Mouse (Mus musculus) Patski (cell line): Measurements from ENCODE around the gene Ethe1. TPM values are rescaled to one million over a fixed set of nuclear protein-coding genes. Genes with fewer than 3 reads are reported as not detected.

Experiments
- ATAC-seq: fragments of 100-300 bp; one replicate; pipeline ENCODE4 v1.8.0; 2021
- CTCF ChIA-PET: fragments of 350-600 bp; sonication (Branson Sonifier 250); formaldehyde crosslinking; loops from one replicate; lab custom pipeline; 2022; ENCODE audit warnings: inconsistent platforms; lab: Charles Lee
- POLR2A ChIA-PET: fragments of 350-600 bp; sonication (Branson Sonifier 250); formaldehyde crosslinking; loops from one replicate; lab custom pipeline; 2022; ENCODE audit warnings: antibody characterized with exemption, inconsistent platforms; lab: Charles Lee
- DNase-seq: peaks from one replicate; pipeline ENCODE4 v3.0.0-alpha.2; 2011; ENCODE audit warnings: low read depth, low spot score
- H3K27me3 ChIP-seq: fragments of 371-371 bp; one replicate; pipeline ENCODE4 v1.5.1; 2021
- CTCF ChIP-seq: fragments of 100-300 bp; IDR thresholded peaks from one replicate; pipeline ENCODE4 v1.5.1; 2021
- in situ Hi-C: fragments of 300-500 bp; cut with MboI; formaldehyde crosslinking; loops from 3 replicates; pipeline ENCODE4 v1.11.1; 2018; ENCODE audit warnings: low pct_unique_long_range_greater_than_20kb, mixed read lengths
- polyA plus RNA-seq: library from polyadenylated mRNA; unstranded; gene quantifications from one replicate; pipeline ENCODE4 v1.2.3, GENCODE M21; 2021

Ethe1 gene
- polyA plus RNA-seq, 1 experiment from 2014 or later = 74.5 TPM

DNA sequence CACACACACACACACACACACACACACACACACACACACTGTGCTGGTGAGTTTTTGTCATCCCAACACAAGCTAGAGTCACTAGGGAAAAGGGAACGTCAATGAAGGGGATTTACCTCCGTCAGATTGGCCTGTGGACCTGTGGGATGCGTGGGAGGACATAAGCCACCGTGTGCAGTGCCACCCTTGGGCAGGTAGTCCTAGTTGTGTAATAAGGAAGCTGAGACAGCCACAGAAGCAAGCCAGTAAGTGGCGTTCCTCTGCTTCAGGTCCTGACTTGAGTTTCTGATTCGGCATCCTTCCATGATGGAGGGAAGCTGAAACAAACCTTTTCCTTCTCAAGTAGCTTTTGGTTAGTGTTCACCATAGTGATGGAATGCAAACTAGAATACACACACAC is 57.1 kb downstream of the Ethe1 start:
- H3K27me3 ChIP-seq = peaks cover 10% of the 10 kb centered on the region
- DNase-seq (no peak), ATAC-seq (no peak)
- no peak for TF ChIP-seq CTCF
- ChIA-PET POLR2A (no interaction called here), CTCF (interaction anchor here (1.0 kb wide), 1 partner anchor 9 kb away, joined by 5 read pairs; no protein-coding TSS in a partner anchor)
- in situ Hi-C loops = no loop called here

DNA sequence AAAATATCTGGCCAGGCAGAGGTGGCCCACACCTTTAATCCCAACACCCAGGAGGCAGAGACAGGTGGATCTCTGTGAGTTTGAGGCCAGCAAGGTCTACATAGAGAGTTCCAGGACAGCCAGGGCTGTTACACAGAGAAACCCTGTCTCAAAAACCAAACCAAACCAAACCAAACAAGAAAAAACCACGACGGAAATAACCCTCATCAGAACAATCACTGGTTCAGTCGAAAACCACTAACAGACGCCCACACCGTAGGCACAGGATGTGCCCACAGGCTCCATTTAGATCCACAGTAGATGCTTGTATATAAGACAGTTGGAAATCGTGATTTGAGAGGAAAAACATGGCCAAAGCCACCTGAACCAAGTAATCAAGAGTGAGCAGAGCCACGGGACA is 57.7 kb downstream of the Ethe1 start:
- DNase-seq = no peak
- CTCF ChIA-PET = interaction anchor here (1.0 kb wide), 1 partner anchor 8 kb away, joined by 5 read pairs; no protein-coding TSS in a partner anchor
- TF ChIP-seq CTCF = no peak
- ATAC-seq = no peak
- in situ Hi-C loops = no loop called here
- H3K27me3 ChIP-seq = peaks cover 10% of the 10 kb centered on the region
- POLR2A ChIA-PET = interaction anchor here (1.4 kb wide), 1 partner anchor 17 kb away, joined by 3 read pairs; no protein-coding TSS in a partner anchor

- in situ Hi-C loops = no loop called here
- TF ChIP-seq CTCF = no peak
- no peak for DNase-seq
- no peak for ATAC-seq
- ChIA-PET POLR2A (interaction anchor here (1.4 kb wide), 1 partner anchor 19 kb away, joined by 3 read pairs; no protein-coding TSS in a partner anchor), CTCF (interaction anchor here (1.4 kb wide), 1 partner anchor 46 kb away, joined by 5 read pairs; no protein-coding TSS in a partner anchor)
- no peaks in the 10 kb centered on the region for H3K27me3 ChIP-seq
Measured at GRCm38 (mm10) chr7:24646486-24646885, 59.1 kb downstream of the Ethe1 start.

DNA sequence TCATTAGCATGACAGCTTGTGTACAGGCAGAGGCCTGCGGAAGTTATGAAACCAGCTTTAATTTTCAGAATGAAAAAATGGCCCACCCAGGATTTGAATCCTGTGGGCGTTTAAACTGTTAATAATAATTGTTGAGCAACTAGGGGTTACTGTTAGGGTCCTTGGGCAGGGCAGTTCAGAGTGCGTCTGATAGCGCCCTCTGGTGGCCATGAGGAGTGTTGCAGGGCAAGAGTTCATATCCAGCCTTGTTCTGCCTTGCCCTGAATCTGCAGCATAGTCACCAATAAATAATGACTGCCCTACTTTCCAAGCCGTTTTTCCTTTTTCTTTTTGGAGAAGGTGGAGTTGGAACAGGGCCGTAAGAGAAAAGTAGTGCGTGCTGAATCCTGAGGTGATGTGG is 66.3 kb downstream of the Ethe1 start:
- CTCF ChIA-PET = interaction anchor here (0.9 to 3.9 kb wide), 14 partner anchors 8 to 99 kb away, joined by 3 to 25 read pairs (median 4); no protein-coding TSS in a partner anchor
- no peaks in the 10 kb centered on the region for H3K27me3 ChIP-seq
- in situ Hi-C loops = loop anchor here (10.0 kb wide), 1 partner anchor 179 kb away; no protein-coding TSS in a partner anchor
- ATAC-seq = no peak
- POLR2A ChIA-PET = no interaction called here
- no peak for DNase-seq
- peak; percentile 88 for TF ChIP-seq CTCF

Other genes with a start within 250 kb of the Ethe1 start
- gene Lypd5, start 238.3 kb upstream of the Ethe1 start, polyA plus RNA-seq = not detected
- not detected for gene Kcnn4, start 217.3 kb upstream of the Ethe1 start, polyA plus RNA-seq
- 26.6 TPM for gene Smg9, start 187.9 kb upstream of the Ethe1 start, polyA plus RNA-seq
- not detected for gene Irgc1, start 135.2 kb upstream of the Ethe1 start, polyA plus RNA-seq
- gene Plaur, start 125.1 kb upstream of the Ethe1 start, polyA plus RNA-seq = 87.9 TPM
- 44.1 TPM for gene Cadm4, start 105.5 kb upstream of the Ethe1 start, polyA plus RNA-seq
- 32.4 TPM for gene Zfp428, start 80.5 kb upstream of the Ethe1 start, polyA plus RNA-seq
- gene AC161166.1, start 75.1 kb upstream of the Ethe1 start, polyA plus RNA-seq = 0.21 TPM
- 28.8 TPM for gene Irgq, start 56.9 kb upstream of the Ethe1 start, polyA plus RNA-seq
- 0.26 TPM for gene Pinlyp, start 41.4 kb upstream of the Ethe1 start, polyA plus RNA-seq
- 60.3 TPM for gene Xrcc1, start 41.3 kb upstream of the Ethe1 start, polyA plus RNA-seq
- gene Zfp575, start 98 bp downstream of the Ethe1 start, polyA plus RNA-seq = not detected
- gene Phldb3, start 23.2 kb downstream of the Ethe1 start, polyA plus RNA-seq = 2.7 TPM
- gene Lypd3, start 49.0 kb downstream of the Ethe1 start, polyA plus RNA-seq = not detected
- not detected for gene Tex101, start 89.1 kb downstream of the Ethe1 start, polyA plus RNA-seq
- gene BC049730, start 121.7 kb downstream of the Ethe1 start, polyA plus RNA-seq = not detected
- not detected for gene Gm4763, start 139.4 kb downstream of the Ethe1 start, polyA plus RNA-seq
- gene Cd177, start 172.8 kb downstream of the Ethe1 start, polyA plus RNA-seq = 0.31 TPM
- gene Ceacam10, start 189.7 kb downstream of the Ethe1 start, polyA plus RNA-seq = not detected